Mouse (Mus musculus) erythroblast, embryonic 14.5 days (primary cell): Measurements from ENCODE around the gene Ropn1l. TPM values are rescaled to one million over a fixed set of nuclear protein-coding genes. Genes with fewer than 3 reads are reported as not detected.

Source experiments
- H3K27me3 ChIP-seq: 2 replicates; pipeline ENCODE4 v1.6.1; 2012; ENCODE audit warnings: inconsistent platforms; ENCODE audit not compliant: control insufficient read depth
- H3K36me3 ChIP-seq: 2 replicates; pipeline ENCODE4 v1.6.1; 2012; ENCODE audit warnings: mild to moderate bottlenecking, inconsistent platforms; ENCODE audit not compliant: control insufficient read depth
- H3K4me1 ChIP-seq: 2 replicates; pipeline ENCODE4 v1.6.1; 2012; ENCODE audit warnings: inconsistent platforms; ENCODE audit not compliant: control insufficient read depth
- H3K4me3 ChIP-seq: replicated peaks from 2 replicates; pipeline ENCODE3; 2012; ENCODE audit warnings: moderate library complexity, mild to moderate bottlenecking, inconsistent platforms
- H3K9me3 ChIP-seq: 2 replicates; pipeline ENCODE4 v1.6.1; 2012; ENCODE audit warnings: low read length, inconsistent platforms, mixed read lengths; ENCODE audit not compliant: control insufficient read depth
- GATA1 ChIP-seq: IDR thresholded peaks from 2 replicates; pipeline ENCODE4 v1.6.1; 2012; ENCODE audit warnings: low read length, inconsistent platforms, mixed read lengths
- TAL1 ChIP-seq: IDR thresholded peaks from 3 replicates; pipeline ENCODE4 v1.6.1; 2012; ENCODE audit warnings: low read length, inconsistent platforms, mixed read lengths
- polyA plus RNA-seq: library from polyadenylated mRNA; stranded (reverse); fragments of >175 nt; gene quantifications from 2 replicates; pipeline ENCODE4 v1.2.3, GENCODE M21; 2012

Gene Ropn1l
- polyA plus RNA-seq, 1 experiment, result 0.13 TPM

GRCm38 (mm10) chr15:31431847-31432246 is 21.7 kb downstream of the Ropn1l start:
- Histone ChIP-seq H3K9me3 (no peaks in the 10 kb centered on the region), H3K4me1 (no peaks in the 10 kb centered on the region), H3K4me3 (no peak overlapping the region), H3K36me3 (no peaks in the 10 kb centered on the region), H3K27me3 (no peaks in the 10 kb centered on the region)
- TF ChIP-seq GATA1 (no peak), TAL1 (no peak)

DNA sequence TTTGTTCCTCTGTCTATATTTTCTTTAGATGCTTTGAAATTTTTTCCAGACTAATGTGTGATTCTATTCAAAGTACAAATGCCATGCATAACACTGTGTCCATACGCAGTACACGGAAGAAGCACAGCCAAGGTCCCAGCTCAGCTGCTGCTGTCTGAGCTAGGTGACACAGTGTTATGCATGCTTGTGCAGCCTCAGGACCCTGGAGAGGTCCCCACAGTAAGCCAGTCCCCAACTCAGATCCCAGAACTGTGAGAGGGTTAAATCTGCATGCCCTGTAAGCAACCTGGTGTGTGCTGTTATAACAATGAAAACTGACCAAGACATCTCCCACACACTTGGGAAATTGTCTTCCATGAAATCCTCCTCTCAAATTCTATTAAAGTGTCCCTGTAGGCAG is 23.5 kb downstream of the Ropn1l start:
- Histone ChIP-seq H3K4me3 (no peak overlapping the region), H3K27me3 (no peaks in the 10 kb centered on the region), H3K9me3 (no peaks in the 10 kb centered on the region), H3K36me3 (no peaks in the 10 kb centered on the region), H3K4me1 (no peaks in the 10 kb centered on the region)
- TF ChIP-seq GATA1 (no peak), TAL1 (no peak)

DNA sequence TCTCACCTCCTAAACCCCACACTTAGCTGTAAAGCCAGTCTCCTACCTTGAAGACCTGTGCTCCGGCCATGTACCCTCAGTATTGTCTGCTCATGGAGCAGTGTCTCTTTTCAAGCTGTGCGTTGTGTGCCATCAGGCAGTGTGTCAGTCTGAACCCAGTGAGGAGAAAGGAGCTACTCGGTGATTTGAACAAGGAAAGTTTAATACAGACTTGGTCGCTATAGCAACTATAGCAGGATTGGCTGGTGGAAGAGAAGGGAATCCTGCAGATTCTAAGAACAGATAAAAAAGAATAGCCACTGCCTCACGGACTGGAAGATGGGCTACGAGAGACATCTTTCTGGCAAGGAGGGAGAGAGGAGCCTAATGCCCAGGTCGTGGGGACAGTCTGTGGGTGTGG is 24.1 kb downstream of the Ropn1l start:
- no peak for TF ChIP-seq GATA1
- no peak for TF ChIP-seq TAL1
- Histone ChIP-seq H3K4me1 (no peaks in the 10 kb centered on the region), H3K4me3 (no peak overlapping the region), H3K9me3 (no peaks in the 10 kb centered on the region), H3K36me3 (no peaks in the 10 kb centered on the region), H3K27me3 (no peaks in the 10 kb centered on the region)

GRCm38 (mm10) chr15:31428571-31428970 is 25.0 kb downstream of the Ropn1l start:
- H3K27me3 ChIP-seq, result no peaks in the 10 kb centered on the region

DNA sequence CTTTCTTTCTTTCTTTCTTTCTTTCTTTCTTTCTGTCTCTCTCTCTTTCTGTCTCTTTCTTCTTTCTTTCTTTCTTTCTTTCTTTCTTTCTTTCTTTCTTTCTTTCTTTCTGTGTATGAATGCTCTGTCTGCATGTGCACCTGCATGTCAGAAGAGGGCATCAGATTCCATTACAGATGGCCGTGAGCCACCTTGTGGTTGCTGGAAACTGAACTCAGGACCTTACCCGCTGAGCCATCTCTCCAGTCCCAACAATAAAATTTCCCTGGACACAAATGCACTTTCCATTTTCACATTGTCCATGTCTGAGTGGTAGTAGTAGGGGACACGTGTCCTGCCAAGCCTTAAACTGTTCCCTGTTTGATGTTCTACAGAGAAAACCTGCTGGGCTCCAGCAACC is 26.1 kb downstream of the Ropn1l start:
- TF ChIP-seq GATA1 (no peak), TAL1 (no peak)

More at GRCm38 (mm10) chr15:31428571-31428970, 25.0 kb downstream of the Ropn1l start:
- Histone ChIP-seq H3K36me3 (no peaks in the 10 kb centered on the region), H3K4me1 (no peaks in the 10 kb centered on the region), H3K9me3 (no peaks in the 10 kb centered on the region), H3K4me3 (no peak overlapping the region)
- TF ChIP-seq GATA1, result no peak
- TF ChIP-seq TAL1, result no peak

GRCm38 (mm10) chr15:31426066-31426706 is 27.4 kb downstream of the Ropn1l start:
- Histone ChIP-seq H3K4me3 (no peak overlapping the region), H3K4me1 (no peaks in the 10 kb centered on the region)

More for the DNA sequence above, 26.1 kb downstream of the Ropn1l start:
- no peaks in the 10 kb centered on the region for H3K4me1 ChIP-seq
- H3K4me3 ChIP-seq, result no peak overlapping the region
- no peaks in the 10 kb centered on the region for H3K27me3 ChIP-seq
- no peaks in the 10 kb centered on the region for H3K36me3 ChIP-seq
- no peaks in the 10 kb centered on the region for H3K9me3 ChIP-seq

DNA sequence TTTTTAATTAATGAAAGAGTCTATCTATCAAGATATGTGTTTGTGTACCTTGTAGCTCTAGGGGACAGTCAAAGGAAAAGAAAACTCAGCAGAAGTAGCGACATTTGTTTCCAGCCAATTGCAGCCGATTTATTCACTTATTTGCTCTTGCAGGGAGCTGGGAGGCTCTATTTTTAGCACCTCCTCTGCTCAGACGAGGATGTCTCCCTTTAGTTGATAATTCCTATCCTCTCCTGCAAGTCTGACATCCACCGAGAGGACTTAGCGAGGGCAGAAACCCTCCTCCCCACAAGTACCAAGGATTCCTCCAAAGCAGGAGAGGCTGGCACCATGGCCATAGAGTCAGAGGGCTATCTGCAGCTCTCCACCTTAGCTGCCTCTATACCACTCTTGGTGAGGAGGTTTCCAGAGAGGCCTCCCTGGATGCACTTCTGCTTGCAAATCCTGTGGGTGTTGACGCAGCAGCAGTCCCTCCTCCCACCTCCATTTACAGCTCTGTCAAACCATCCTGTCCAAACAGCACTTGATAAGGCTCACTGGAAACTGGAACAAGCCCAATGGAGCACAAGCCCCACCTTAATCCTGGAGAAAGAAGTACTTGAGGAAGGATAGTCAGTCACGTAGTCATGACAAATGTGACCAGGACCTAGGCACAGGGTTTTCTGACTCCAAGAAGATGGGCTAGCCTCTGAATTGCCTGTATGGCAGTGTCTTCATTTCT is 30.7 kb downstream of the Ropn1l start:
- Histone ChIP-seq H3K4me1 (peaks cover 9% of the 10 kb centered on the region), H3K4me3 (no peak overlapping the region), H3K27me3 (no peaks in the 10 kb centered on the region), H3K36me3 (no peaks in the 10 kb centered on the region), H3K9me3 (no peaks in the 10 kb centered on the region)
- TF ChIP-seq TAL1 (peak; percentile 8; the same call in 1 of the 3 replicates), GATA1 (no peak)

More at GRCm38 (mm10) chr15:31426066-31426706, 27.4 kb downstream of the Ropn1l start:
- no peaks in the 10 kb centered on the region for H3K27me3 ChIP-seq
- TF ChIP-seq TAL1 (no peak), GATA1 (no peak)
- H3K36me3 ChIP-seq, result no peaks in the 10 kb centered on the region
- H3K9me3 ChIP-seq, result no peaks in the 10 kb centered on the region

GRCm38 (mm10) chr15:31419037-31419436 is 34.5 kb downstream of the Ropn1l start:
- peaks cover 9% of the 10 kb centered on the region for H3K4me1 ChIP-seq
- TF ChIP-seq GATA1, result no peak
- TF ChIP-seq TAL1, result no peak
- no peaks in the 10 kb centered on the region for H3K36me3 ChIP-seq
- H3K27me3 ChIP-seq, result no peaks in the 10 kb centered on the region
- H3K9me3 ChIP-seq, result no peaks in the 10 kb centered on the region
- H3K4me3 ChIP-seq, result no peak overlapping the region

DNA sequence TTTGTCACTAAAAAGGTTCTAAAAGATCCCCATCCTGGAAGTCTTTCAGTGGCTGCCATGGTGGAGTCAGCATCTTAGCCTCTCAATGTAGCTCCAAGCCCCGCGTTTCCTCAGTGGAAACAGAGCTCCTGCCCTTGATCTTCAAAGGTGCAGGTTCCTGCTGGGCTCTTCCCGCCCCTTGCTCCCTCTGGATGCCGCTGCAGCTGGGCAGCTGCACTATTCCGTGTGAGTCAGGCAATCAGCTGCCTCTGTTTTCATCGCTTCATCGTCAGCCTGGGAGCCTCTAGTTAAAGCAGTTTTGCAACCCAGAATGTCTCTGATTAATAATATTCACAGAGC is 34.9 kb downstream of the Ropn1l start:
- H3K36me3 ChIP-seq, result no peaks in the 10 kb centered on the region
- TF ChIP-seq GATA1, result no peak
- no peak for TF ChIP-seq TAL1
- H3K27me3 ChIP-seq, result no peaks in the 10 kb centered on the region
- peaks cover 9% of the 10 kb centered on the region for H3K4me1 ChIP-seq
- no peaks in the 10 kb centered on the region for H3K9me3 ChIP-seq
- no peak overlapping the region for H3K4me3 ChIP-seq
